Mouse (Mus musculus) neural tube, embryonic 14.5 days (tissue): ENCODE measurements at regions not wholly inside any gene's neighbourhood (a gene's known extent, or its start where the extent isn't known, plus 50 kb on each side); places are given as distances from the start of the nearest gene placed in this dataset.

Experiments used
- ATAC-seq: fragments of 200-750 bp; cut with Nextera tagmentation; 2 replicates; pipeline ENCODE4 v1.8.0; 2017; ENCODE audit warnings: low read depth, mild to moderate bottlenecking, moderate TSS enrichment, moderate library complexity
- H3K27ac ChIP-seq: fragments of 300-500 bp; sonication (generic); 2 replicates; pipeline ENCODE4 v1.5.1; 2014; ENCODE audit warnings: low read depth, mild to moderate bottlenecking, control low read depth, low read length, moderate library complexity, mixed read lengths
- H3K27me3 ChIP-seq: fragments of 300-500 bp; sonication (generic); 2 replicates; pipeline ENCODE4 v1.6.1; 2014; ENCODE audit warnings: low read length; ENCODE audit not compliant: control insufficient read depth, insufficient read depth
- H3K36me3 ChIP-seq: fragments of 300-500 bp; sonication (generic); 2 replicates; pipeline ENCODE4 v1.6.1; 2014; ENCODE audit warnings: low read length, mixed read lengths; ENCODE audit not compliant: control insufficient read depth, insufficient read depth
- H3K4me1 ChIP-seq: fragments of 300-500 bp; sonication (generic); 2 replicates; pipeline ENCODE4 v1.6.1; 2014; ENCODE audit warnings: low read length; ENCODE audit not compliant: control insufficient read depth, insufficient read depth
- H3K4me2 ChIP-seq: fragments of 300-500 bp; sonication (generic); 2 replicates; pipeline ENCODE4 v1.6.1; 2014; ENCODE audit warnings: mild to moderate bottlenecking, low read depth, low read length, control low read depth
- H3K4me3 ChIP-seq: fragments of 300-500 bp; sonication (generic); 2 replicates; pipeline ENCODE4 v1.5.1; 2014; ENCODE audit warnings: low read depth, low read length, control low read depth, mixed read lengths
- H3K9ac ChIP-seq: fragments of 300-500 bp; sonication (generic); replicated peaks from 2 replicates; pipeline ENCODE4 v1.6.1; 2014; ENCODE audit warnings: low read depth, mild to moderate bottlenecking, control low read depth, low read length, mixed read lengths
- H3K9me3 ChIP-seq: fragments of 300-500 bp; sonication (generic); 2 replicates; pipeline ENCODE4 v1.6.1; 2016; ENCODE audit warnings: low read length; ENCODE audit not compliant: control insufficient read depth
- WGBS: fragments of 180-500 bp; shearing (Covaris S2); extraction: QIAGEN DNeasy Blood & Tissue Kit; methylation state at CpG from one replicate; pipeline ENCODE4 v1.1.7; 2014; 5-methylcytosine and 5-hydroxymethylcytosine counted together

- no peak overlapping the region for H3K9ac ChIP-seq
- H3K27me3 ChIP-seq = no peaks in the 10 kb centered on the region
- H3K4me2 ChIP-seq = no peak overlapping the region
- ATAC-seq = no peak
- H3K9me3 ChIP-seq = no peaks in the 10 kb centered on the region
- no peak overlapping the region for H3K27ac ChIP-seq
- H3K4me1 ChIP-seq = no peaks in the 10 kb centered on the region; the same call in 1 of the 2 replicates
- no peaks in the 10 kb centered on the region for H3K36me3 ChIP-seq
- no peak overlapping the region for H3K4me3 ChIP-seq
These were observed 129.5 kb downstream of the Ogfrl1 start for GRCm38 (mm10) chr1:23268062-23268461.

DNA sequence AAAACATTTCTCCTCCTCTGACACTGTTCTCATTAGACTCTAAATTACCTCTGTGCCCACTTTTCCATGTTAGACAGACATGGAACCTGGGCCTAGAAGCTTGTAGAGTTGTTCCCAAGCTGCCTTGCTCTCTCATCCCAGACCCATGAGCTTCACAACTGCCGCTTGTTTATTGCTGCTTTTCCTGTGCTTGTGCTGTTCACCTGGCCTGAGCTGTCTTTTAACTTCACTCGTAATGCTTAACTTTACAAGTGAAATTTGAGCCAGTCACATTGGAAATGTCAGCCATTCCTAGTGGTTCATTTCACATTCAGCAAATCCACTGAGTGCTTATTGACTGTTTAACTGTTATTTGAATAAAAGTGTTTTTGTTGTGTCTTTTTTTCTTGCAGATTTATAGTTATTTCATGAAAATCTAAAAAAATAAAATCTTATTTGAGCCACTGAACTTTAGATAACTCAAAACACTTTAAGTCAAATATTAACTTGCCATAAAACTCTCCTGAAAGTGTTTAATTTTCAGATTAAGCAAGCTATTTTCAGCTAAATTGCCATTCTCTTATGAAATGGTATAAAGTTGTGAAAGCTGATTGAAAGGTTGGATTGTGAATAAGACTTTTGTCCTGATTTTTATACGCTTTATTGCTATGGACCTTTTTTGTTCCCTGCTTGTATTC, 131.9 kb downstream of the Ogfrl1 start:
- H3K4me2 ChIP-seq = no peak overlapping the region
- 64% methylated on average over 3 of the region's 3 CpGs for WGBS
- H3K4me1 ChIP-seq = no peaks in the 10 kb centered on the region
- no peaks in the 10 kb centered on the region for H3K27me3 ChIP-seq
- H3K9ac ChIP-seq = no peak overlapping the region
- ATAC-seq = no peak
- no peaks in the 10 kb centered on the region for H3K9me3 ChIP-seq
- H3K36me3 ChIP-seq = no peaks in the 10 kb centered on the region
- H3K4me3 ChIP-seq = no peak overlapping the region
- no peak overlapping the region for H3K27ac ChIP-seq

GRCm38 (mm10) chr1:23264251-23264650, 133.3 kb downstream of the Ogfrl1 start:
- no peak overlapping the region for H3K9ac ChIP-seq
- H3K4me1 ChIP-seq = no peaks in the 10 kb centered on the region
- no peak overlapping the region for H3K4me2 ChIP-seq
- WGBS = 70% methylated on average over 3 of the region's 3 CpGs
- no peak overlapping the region for H3K4me3 ChIP-seq
- H3K27me3 ChIP-seq = no peaks in the 10 kb centered on the region
- no peak overlapping the region for H3K27ac ChIP-seq
- no peaks in the 10 kb centered on the region for H3K9me3 ChIP-seq
- no peaks in the 10 kb centered on the region for H3K36me3 ChIP-seq
- no peak for ATAC-seq

GRCm38 (mm10) chr1:23263798-23264197, 133.8 kb downstream of the Ogfrl1 start:
- no peaks in the 10 kb centered on the region for H3K4me1 ChIP-seq
- ATAC-seq = no peak
- no peaks in the 10 kb centered on the region for H3K36me3 ChIP-seq
- H3K9me3 ChIP-seq = no peaks in the 10 kb centered on the region
- WGBS = 57% methylated on average over 4 of the region's 4 CpGs
- H3K4me3 ChIP-seq = no peak overlapping the region
- no peaks in the 10 kb centered on the region for H3K27me3 ChIP-seq
- no peak overlapping the region for H3K9ac ChIP-seq
- H3K4me2 ChIP-seq = no peak overlapping the region
- H3K27ac ChIP-seq = no peak overlapping the region

DNA sequence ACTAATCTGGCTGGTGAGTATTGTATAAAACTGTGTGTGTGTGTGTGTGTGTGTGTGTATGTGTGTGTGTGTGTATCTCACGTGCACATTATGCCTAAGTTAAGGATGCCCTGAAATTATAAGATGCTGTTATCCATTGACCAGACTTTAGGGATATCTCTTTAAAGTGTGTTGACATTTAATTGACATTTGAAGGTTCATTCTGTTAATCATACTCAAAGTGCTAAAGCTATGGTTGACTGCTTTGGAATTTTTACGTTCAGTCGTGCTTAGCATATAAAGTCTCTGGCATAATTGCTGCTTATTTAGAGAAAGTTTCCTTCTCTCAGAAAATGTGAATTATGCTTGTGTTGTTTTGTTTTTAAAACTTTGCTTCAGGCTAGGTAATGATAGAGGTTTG, 135.9 kb downstream of the Ogfrl1 start:
- no peaks in the 10 kb centered on the region for H3K27me3 ChIP-seq
- H3K4me3 ChIP-seq = no peak overlapping the region
- H3K27ac ChIP-seq = no peak overlapping the region
- no peaks in the 10 kb centered on the region for H3K36me3 ChIP-seq
- no peaks in the 10 kb centered on the region for H3K9me3 ChIP-seq
- no peak for ATAC-seq
- H3K9ac ChIP-seq = no peak overlapping the region
- 75% methylated on average over 3 of the region's 3 CpGs for WGBS
- H3K4me1 ChIP-seq = 0 out of 2 replicates have a peak, but pooled peaks cover 8% of the 10 kb centered on the region
- H3K4me2 ChIP-seq = no peak overlapping the region

GRCm38 (mm10) chr1:23257306-23257895, 140.2 kb downstream of the Ogfrl1 start:
- Histone ChIP-seq H3K4me1 (0 out of 2 replicates have a peak, but pooled peaks cover 8% of the 10 kb centered on the region), H3K4me2 (peak overlapping the region; percentile 67), H3K36me3 (no peaks in the 10 kb centered on the region), H3K9me3 (no peaks in the 10 kb centered on the region), H3K27ac (no peak overlapping the region), H3K27me3 (no peaks in the 10 kb centered on the region), H3K4me3 (peak overlapping the region; percentile 63), H3K9ac (peak overlapping the region; percentile 65)
- ATAC-seq = no peak
- WGBS = 22% methylated on average over 10 of the region's 10 CpGs

GRCm38 (mm10) chr1:23256630-23257001, 141.0 kb downstream of the Ogfrl1 start:
- Histone ChIP-seq H3K36me3 (no peaks in the 10 kb centered on the region), H3K27ac (peak overlapping the region; percentile 93), H3K4me3 (peak overlapping the region; percentile 63), H3K9ac (peak overlapping the region; percentile 65), H3K4me2 (peak overlapping the region; percentile 67), H3K27me3 (no peaks in the 10 kb centered on the region), H3K9me3 (no peaks in the 10 kb centered on the region), H3K4me1 (0 out of 2 replicates have a peak, but pooled peaks cover 8% of the 10 kb centered on the region)
- under 1% methylated on average over 44 of the region's 45 CpGs for WGBS
- ATAC-seq = no peak

DNA sequence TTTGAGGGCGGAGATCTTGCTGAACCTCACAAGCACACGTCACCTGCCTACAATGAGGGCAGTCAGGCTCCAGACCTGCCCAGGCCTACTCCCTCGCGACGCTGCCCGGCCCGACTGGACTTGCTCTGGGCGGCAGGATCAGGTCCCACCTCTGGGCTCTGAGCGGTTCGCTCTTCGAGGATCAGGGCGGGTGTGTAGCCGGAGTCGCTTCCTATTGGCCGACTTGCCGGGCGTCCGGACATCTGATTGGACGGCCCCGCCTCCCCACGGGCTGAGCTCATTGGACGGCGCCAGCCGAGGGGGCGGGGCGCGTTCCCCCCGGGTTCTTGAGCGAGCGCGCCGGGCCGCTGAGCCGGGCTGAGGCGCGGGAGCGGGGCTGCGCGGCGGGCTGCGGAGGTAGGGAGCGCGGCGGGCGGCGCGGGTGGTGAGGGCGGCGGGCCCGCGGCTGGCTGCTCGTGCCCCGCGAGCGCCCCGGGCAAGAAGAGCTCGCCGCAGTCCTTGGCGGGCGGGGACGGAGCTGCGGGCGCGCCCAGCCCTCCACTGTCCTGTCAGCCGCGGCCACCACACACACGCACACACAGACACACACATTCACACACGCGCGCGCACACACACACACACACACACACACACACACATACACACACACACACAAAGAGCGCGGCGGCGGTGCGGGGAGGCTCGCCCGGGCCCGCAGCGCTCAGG, 141.5 kb downstream of the Ogfrl1 start:
- no peaks in the 10 kb centered on the region for H3K27me3 ChIP-seq
- H3K36me3 ChIP-seq = no peaks in the 10 kb centered on the region
- H3K4me1 ChIP-seq = 0 out of 2 replicates have a peak, but pooled peaks cover 8% of the 10 kb centered on the region
- WGBS = under 1% methylated on average over 48 of the region's 80 CpGs
- peak overlapping the region; percentile 93 for H3K27ac ChIP-seq
- peak overlapping the region; percentile 67 for H3K4me2 ChIP-seq
- ATAC-seq = peak; percentile 99
- H3K9me3 ChIP-seq = no peaks in the 10 kb centered on the region
- peak overlapping the region; percentile 63 for H3K4me3 ChIP-seq
- peak overlapping the region; percentile 65 for H3K9ac ChIP-seq

GRCm38 (mm10) chr1:23254235-23254634, 143.3 kb downstream of the Ogfrl1 start:
- no peak for ATAC-seq
- Histone ChIP-seq H3K4me3 (no peak overlapping the region), H3K4me2 (no peak overlapping the region), H3K4me1 (0 out of 2 replicates have a peak, but pooled peaks cover 8% of the 10 kb centered on the region), H3K27ac (no peak overlapping the region), H3K36me3 (no peaks in the 10 kb centered on the region), H3K9ac (no peak overlapping the region), H3K9me3 (no peaks in the 10 kb centered on the region), H3K27me3 (no peaks in the 10 kb centered on the region)
- 80% methylated on average over 8 of the region's 8 CpGs for WGBS
